Mouse (Mus musculus): ENCODE measurements around the gene Pah. TPM values are rescaled to one million over a fixed set of nuclear protein-coding genes. Genes with fewer than 3 reads are reported as not detected.

Gene Pah
- total and polyA plus RNA-seq, 2 experiments from 2014 or later = not detected

DNA sequence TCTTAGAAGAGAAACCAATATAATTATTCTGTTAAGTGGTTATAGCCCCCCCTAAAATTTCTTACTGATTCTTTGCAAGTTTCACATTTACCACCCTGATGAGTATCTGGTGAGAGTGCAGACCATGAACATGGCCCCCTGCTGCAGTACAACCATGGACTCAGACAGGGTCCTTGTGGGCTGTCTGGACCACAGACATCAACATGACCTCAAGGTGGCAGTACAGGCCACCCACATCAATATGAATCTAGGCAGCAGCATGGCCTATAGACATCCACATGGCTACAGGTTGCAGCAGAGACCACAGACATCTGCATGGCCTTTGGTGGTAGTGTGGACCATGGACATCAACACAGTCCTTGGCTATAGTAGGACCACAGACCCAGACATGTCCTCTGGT lies 8.5 kb upstream of the Pah start:
- Histone ChIP-seq H3K27ac (ENCODE audit: low read depth) (no peak overlapping the region), H3K4me2 (ENCODE audit: low read depth, low read length) (no peak overlapping the region), H3K9me3 (replicated peaks; ENCODE audit: control insufficient read depth, low read length) (no peaks in the 10 kb centered on the region), H3K27me3 (ENCODE audit: control insufficient read depth, insufficient read depth, low read length) (no peaks in the 10 kb centered on the region), H3K36me3 (replicated peaks; ENCODE audit: control insufficient read depth, insufficient read depth, low read length) (no peaks in the 10 kb centered on the region), H3K4me1 (ENCODE audit: control insufficient read depth, insufficient read depth) (no peaks in the 10 kb centered on the region), H3K4me3 (ENCODE audit: low read depth, low read length) (no peak overlapping the region), H3K9ac (replicated peaks; ENCODE audit: low read depth, low read length) (no peak overlapping the region)
- TF ChIP-seq EP300 (IDR thresholded peaks at IDR 0.05; ENCODE audit: low read depth) (no peak), CTCF (IDR thresholded peaks at IDR 0.05; ENCODE audit: low read depth) (no peak)
- ATAC-seq (ENCODE audit: insufficient read depth, low read depth) (no peak), DNase-seq (ENCODE audit: low spot score) (no peak)

DNA sequence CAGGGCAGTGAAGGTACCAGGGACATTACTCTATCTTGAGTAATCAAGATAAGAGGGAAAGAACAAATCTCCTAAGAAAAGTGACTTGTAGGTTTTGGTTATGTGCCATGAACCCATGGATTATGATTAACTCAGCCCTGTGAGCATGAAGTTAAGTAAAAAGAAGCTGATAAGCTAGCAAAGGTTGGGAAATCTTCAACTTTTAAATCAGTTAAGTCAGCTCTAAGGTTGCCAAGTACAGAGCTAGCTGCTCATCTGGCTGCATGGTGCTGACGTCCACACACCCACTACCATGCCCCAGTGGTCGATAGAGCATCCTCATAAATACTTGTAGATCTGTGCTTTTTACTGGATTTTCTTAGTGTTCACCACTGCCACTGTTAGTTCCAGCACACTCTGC lies 3.0 kb upstream of the Pah start:
- TF ChIP-seq EP300 (IDR thresholded peaks at IDR 0.05; ENCODE audit: low read depth) = no peak
- Histone ChIP-seq H3K36me3 (replicated peaks; ENCODE audit: control insufficient read depth, insufficient read depth, low read length) (no peaks in the 10 kb centered on the region), H3K9me3 (replicated peaks; ENCODE audit: control insufficient read depth, low read length) (no peaks in the 10 kb centered on the region), H3K27ac (ENCODE audit: low read depth) (no peak overlapping the region), H3K27me3 (ENCODE audit: control insufficient read depth, insufficient read depth, low read length) (no peaks in the 10 kb centered on the region), H3K4me3 (ENCODE audit: low read depth, low read length) (no peak overlapping the region), H3K4me1 (ENCODE audit: control insufficient read depth, insufficient read depth) (no peaks in the 10 kb centered on the region), H3K9ac (replicated peaks; ENCODE audit: low read depth, low read length) (no peak overlapping the region), H3K4me2 (ENCODE audit: low read depth, low read length) (no peak overlapping the region)
- DNase-seq (ENCODE audit: low spot score) = no peak
- ATAC-seq (ENCODE audit: insufficient read depth, low read depth) = no peak
- 72% methylated on average over 2 of the region's 2 CpGs for WGBS

DNA sequence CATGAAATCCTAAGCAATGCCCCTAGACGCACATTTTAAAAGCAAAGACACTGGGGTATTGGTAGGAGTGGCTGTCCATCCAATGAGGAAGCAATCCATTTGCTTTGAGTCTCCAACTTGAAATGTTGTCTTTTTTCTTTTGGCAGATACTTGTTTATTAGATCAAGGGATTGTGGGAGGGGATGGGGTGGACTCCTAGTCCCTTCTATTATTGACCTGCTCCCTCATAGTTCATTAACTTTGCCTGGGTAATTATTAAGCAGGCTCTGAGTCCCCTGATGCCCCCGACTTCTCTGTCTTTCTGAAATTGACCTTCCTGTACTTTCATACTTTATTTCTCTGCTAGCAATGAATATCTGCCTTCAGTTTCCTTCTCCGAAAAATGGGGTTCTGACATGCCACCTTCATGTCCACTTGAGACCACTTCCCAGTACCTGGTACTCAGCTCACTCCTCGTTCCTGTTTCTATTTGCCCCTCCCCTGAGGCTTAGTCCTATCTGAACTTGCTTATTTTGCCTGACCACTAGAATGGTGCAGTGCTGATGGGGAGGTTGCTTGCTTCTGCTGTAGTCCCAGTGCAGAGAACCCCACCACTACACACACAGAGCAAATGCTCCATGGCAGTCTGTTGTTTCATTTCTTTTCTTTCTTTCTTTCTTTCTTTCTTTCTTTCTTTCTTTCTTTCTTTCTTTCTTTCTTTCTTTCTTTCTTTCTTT lies 1.0 kb upstream of the Pah start:
- Histone ChIP-seq H3K4me2 (ENCODE audit: low read depth, low read length) (no peak overlapping the region), H3K27me3 (ENCODE audit: control insufficient read depth, insufficient read depth, low read length) (no peaks in the 10 kb centered on the region), H3K36me3 (replicated peaks; ENCODE audit: control insufficient read depth, insufficient read depth, low read length) (no peaks in the 10 kb centered on the region), H3K4me1 (ENCODE audit: control insufficient read depth, insufficient read depth) (no peaks in the 10 kb centered on the region), H3K4me3 (ENCODE audit: low read depth, low read length) (no peak overlapping the region), H3K27ac (ENCODE audit: low read depth) (no peak overlapping the region), H3K9me3 (replicated peaks; ENCODE audit: control insufficient read depth, low read length) (no peaks in the 10 kb centered on the region), H3K9ac (replicated peaks; ENCODE audit: low read depth, low read length) (no peak overlapping the region)
- TF ChIP-seq EP300 (IDR thresholded peaks at IDR 0.05; ENCODE audit: low read depth) (no peak), CTCF (IDR thresholded peaks at IDR 0.05; ENCODE audit: low read depth) (no peak)
- ATAC-seq (ENCODE audit: insufficient read depth, low read depth) = no peak
- no peak for DNase-seq (ENCODE audit: low spot score)
- 69% methylated on average over 4 of the region's 4 CpGs for WGBS

DNA sequence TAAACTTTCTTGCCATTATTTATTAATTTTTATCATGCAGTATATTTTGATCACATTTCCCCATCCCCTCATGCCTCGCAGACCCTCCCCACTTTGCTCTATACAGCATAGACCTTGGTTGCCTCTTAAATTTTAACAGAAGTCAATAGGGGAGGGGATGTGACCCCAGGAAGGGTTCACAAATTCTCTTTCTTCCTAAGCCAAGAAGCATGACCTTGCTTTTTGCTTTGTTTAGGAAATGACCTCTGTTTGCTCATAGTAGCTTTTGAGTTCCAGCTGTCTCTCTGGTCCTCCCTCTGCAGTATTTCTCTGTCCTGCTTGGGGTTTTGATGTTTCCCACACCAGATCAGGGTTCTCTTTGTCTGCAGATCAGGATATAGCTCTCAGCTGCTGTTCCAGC lies 12.6 kb downstream of the Pah start:
- no peak for TF ChIP-seq CTCF (IDR thresholded peaks at IDR 0.05; ENCODE audit: low read depth)
- TF ChIP-seq EP300 (IDR thresholded peaks at IDR 0.05; ENCODE audit: low read depth) = no peak

DNA sequence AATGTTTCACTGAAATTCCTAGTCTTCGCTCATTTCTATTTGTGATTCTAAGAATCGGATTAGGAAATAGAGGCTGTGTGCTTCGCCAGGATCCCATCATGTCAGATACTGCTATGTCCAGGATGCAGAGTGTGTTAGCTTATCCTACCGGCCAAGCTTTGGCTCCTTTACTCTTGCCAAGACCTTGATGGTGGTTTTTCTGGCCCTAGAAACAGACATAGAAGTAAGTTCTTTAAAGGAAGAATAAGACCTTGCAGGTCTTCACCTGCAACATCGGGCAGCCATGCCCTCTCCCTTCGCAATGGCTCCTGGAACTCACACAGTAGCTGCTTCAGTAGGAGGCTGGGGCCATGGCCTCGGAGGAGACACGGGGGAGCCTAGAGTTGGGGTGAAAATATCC lies 24.2 kb downstream of the Pah start:
- DNase-seq (ENCODE audit: low spot score) = no peak
- no peaks in the 10 kb centered on the region for H3K9me3 ChIP-seq (replicated peaks; ENCODE audit: control insufficient read depth, low read length)
- H3K9ac ChIP-seq (replicated peaks; ENCODE audit: low read depth, low read length) = no peak overlapping the region
- H3K36me3 ChIP-seq (replicated peaks; ENCODE audit: control insufficient read depth, insufficient read depth, low read length) = no peaks in the 10 kb centered on the region
- 0 out of 2 replicates have a peak, but pooled peaks cover 2% of the 10 kb centered on the region for H3K27me3 ChIP-seq (ENCODE audit: control insufficient read depth, insufficient read depth, low read length)
- H3K4me3 ChIP-seq (ENCODE audit: low read depth, low read length) = no peak overlapping the region
- no peaks in the 10 kb centered on the region for H3K4me1 ChIP-seq (ENCODE audit: control insufficient read depth, insufficient read depth)
- H3K4me2 ChIP-seq (ENCODE audit: low read depth, low read length) = no peak overlapping the region
- no peak for ATAC-seq (ENCODE audit: insufficient read depth, low read depth)
- 75% methylated on average over 8 of the region's 8 CpGs for WGBS
- no peak overlapping the region for H3K27ac ChIP-seq (ENCODE audit: low read depth)
- no peak for TF ChIP-seq EP300 (IDR thresholded peaks at IDR 0.05; ENCODE audit: low read depth)
- no peak for TF ChIP-seq CTCF (IDR thresholded peaks at IDR 0.05; ENCODE audit: low read depth)

More for the DNA sequence above, 12.6 kb downstream of the Pah start:
- Histone ChIP-seq H3K4me1 (ENCODE audit: control insufficient read depth, insufficient read depth) (no peaks in the 10 kb centered on the region), H3K27ac (ENCODE audit: low read depth) (no peak overlapping the region), H3K9ac (replicated peaks; ENCODE audit: low read depth, low read length) (no peak overlapping the region), H3K36me3 (replicated peaks; ENCODE audit: control insufficient read depth, insufficient read depth, low read length) (no peaks in the 10 kb centered on the region), H3K4me2 (ENCODE audit: low read depth, low read length) (no peak overlapping the region), H3K4me3 (ENCODE audit: low read depth, low read length) (no peak overlapping the region), H3K9me3 (replicated peaks; ENCODE audit: control insufficient read depth, low read length) (no peaks in the 10 kb centered on the region), H3K27me3 (ENCODE audit: control insufficient read depth, insufficient read depth, low read length) (no peaks in the 10 kb centered on the region)
- 87% methylated on average over 1 of the region's 1 CpGs for WGBS
- ATAC-seq (ENCODE audit: insufficient read depth, low read depth) = no peak
- no peak for DNase-seq (ENCODE audit: low spot score)

Data from heart, postnatal 0 days (tissue).